Mouse (Mus musculus): ENCODE measurements around the gene Zranb3. TPM values are rescaled to one million over a fixed set of nuclear protein-coding genes. Genes with fewer than 3 reads are reported as not detected.

The Zranb3 gene
- polyA plus RNA-seq, 1 experiment from 2014 or later: 4.9 TPM

DNA sequence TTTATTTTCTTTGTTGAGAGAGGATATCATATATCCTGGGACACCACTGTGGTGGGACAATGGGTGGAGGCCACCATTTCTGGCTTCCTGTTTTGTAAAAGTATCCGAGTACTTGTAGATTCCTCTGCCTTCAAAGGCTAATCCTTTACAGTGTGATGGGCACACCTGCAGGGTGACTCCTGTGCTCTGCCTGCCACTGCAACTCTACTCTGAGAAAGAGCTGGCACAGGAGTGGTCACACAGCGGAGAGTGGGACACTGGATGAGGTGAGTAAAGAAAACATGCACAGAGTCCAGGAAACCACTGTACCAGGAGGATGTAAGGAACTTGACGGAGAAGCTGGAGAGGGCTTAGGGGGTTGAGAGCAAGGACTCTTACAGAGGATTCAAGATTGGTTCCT is 120.6 kb downstream of the Zranb3 start:
- no peaks in the 10 kb centered on the region for H3K9me3 ChIP-seq
- WGBS: 86% methylated on average over 3 of the region's 3 CpGs
- H3K27me3 ChIP-seq: no peaks in the 10 kb centered on the region
- no peaks in the 10 kb centered on the region for H3K4me1 ChIP-seq
- H3K4me2 ChIP-seq (replicated peaks): no peak overlapping the region
- H3K36me3 ChIP-seq: no peaks in the 10 kb centered on the region
- H3K27ac ChIP-seq (replicated peaks): no peak overlapping the region
- ATAC-seq (replicated peaks): no peak
- no peak overlapping the region for H3K4me3 ChIP-seq
- H3K9ac ChIP-seq (replicated peaks): no peak overlapping the region

DNA sequence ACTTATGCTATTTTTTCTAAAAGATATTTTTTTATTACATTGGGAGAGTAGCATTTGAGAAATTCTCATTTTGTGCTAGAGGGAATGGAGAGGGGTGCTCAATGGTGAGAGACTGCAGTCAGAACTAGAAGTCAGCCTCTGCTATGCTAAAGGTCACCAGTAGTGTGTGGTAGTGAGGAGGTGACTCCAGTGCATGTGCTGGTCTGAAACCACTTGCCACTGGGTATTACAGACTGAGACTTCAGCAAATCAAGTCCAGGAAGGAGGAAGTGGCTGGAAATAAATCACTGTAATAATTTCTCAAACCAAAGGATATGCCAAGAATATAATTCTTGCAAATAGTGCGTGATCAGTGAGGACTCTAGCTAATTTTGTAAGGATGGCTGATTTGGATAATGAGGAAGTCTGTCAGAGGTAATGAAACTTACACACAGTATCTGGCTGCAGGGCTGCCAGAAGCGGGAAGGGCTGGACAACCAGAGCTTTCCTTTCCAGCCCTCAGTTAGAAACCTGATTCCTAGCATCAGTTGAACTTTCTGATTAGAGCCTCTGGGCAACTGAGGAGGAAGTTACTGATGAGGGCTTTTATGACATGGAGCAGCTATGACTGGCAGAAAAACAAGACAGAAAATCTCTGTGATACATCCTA is 121.8 kb downstream of the Zranb3 start:
- WGBS: 70% methylated on average over 2 of the region's 2 CpGs

DNA sequence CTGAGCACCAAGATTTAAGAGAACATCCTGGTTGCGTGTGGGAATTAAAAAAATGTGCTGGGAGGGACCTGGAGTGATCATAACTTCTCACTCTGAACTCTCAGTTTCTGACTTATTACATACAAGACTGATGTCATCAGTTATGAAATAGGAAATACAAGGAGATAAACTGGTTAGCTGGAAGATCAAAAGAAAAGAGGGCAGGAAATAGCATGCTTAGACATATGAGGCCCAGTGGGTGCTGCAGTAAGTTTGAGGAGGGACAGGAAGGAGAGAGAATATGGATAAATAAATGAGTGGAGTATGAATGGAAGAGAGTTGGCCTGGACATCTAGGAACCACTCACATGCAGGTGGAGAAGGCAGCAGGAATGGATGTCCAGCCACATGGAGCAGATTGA is 124.7 kb downstream of the Zranb3 start:
- Histone ChIP-seq H3K36me3 (no peaks in the 10 kb centered on the region), H3K4me2 (replicated peaks) (no peak overlapping the region), H3K9me3 (no peaks in the 10 kb centered on the region), H3K9ac (replicated peaks) (no peak overlapping the region), H3K27me3 (no peaks in the 10 kb centered on the region), H3K27ac (replicated peaks) (no peak overlapping the region), H3K4me3 (no peak overlapping the region), H3K4me1 (no peaks in the 10 kb centered on the region)
- ATAC-seq (replicated peaks): no peak
- 93% methylated on average over 1 of the region's 1 CpGs for WGBS

More for the DNA sequence above, 121.8 kb downstream of the Zranb3 start:
- H3K9ac ChIP-seq (replicated peaks): no peak overlapping the region
- no peak overlapping the region for H3K27ac ChIP-seq (replicated peaks)
- H3K9me3 ChIP-seq: no peaks in the 10 kb centered on the region
- H3K27me3 ChIP-seq: no peaks in the 10 kb centered on the region
- no peaks in the 10 kb centered on the region for H3K4me1 ChIP-seq
- H3K36me3 ChIP-seq: no peaks in the 10 kb centered on the region
- ATAC-seq (replicated peaks): no peak
- no peak overlapping the region for H3K4me3 ChIP-seq
- H3K4me2 ChIP-seq (replicated peaks): no peak overlapping the region

DNA sequence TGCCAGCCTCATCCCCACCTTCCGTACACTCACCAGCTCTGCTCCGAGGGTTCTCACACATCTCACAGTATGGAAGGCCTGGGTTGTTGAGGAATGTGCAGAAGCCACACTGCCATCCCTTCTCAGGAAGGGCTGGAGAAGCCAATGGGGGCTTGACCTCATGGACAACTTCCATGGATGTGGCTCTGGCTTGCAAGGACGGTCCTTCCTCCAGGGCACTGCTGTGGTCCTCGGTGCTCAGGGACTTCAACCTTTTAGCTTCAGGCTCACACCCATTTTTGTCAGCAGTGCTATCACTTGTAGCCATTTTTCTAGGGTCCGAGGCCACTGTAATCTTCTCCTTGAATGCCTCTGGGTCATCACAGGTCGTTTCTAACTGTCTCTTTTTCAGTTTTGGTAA is 126.7 kb downstream of the Zranb3 start:
- no peak overlapping the region for H3K9ac ChIP-seq (replicated peaks)
- no peaks in the 10 kb centered on the region for H3K4me1 ChIP-seq
- H3K27ac ChIP-seq (replicated peaks): no peak overlapping the region
- H3K27me3 ChIP-seq: no peaks in the 10 kb centered on the region
- no peak overlapping the region for H3K4me3 ChIP-seq
- H3K9me3 ChIP-seq: no peaks in the 10 kb centered on the region
- 93% methylated on average over 6 of the region's 6 CpGs for WGBS
- H3K36me3 ChIP-seq: no peaks in the 10 kb centered on the region
- no peak overlapping the region for H3K4me2 ChIP-seq (replicated peaks)
- ATAC-seq (replicated peaks): no peak

DNA sequence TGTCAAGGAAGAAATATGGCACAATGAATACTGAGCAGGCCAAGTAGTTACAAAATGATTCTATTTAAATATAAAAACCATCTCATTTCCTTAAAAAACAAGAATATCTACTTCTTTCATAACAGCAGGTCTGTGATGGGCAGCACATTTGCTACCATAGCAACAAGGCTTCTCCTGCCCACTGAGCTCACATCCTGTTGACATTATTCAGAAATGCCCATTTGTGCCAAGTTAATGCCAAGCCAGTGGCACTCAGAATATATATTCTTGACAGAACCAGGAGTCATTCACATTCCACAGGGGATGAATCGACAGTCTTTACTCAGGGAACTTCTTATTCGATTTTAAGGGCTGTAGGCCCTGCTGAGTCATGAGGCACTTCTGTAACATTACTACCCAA is 127.2 kb downstream of the Zranb3 start:
- H3K4me1 ChIP-seq: no peaks in the 10 kb centered on the region
- H3K9me3 ChIP-seq: no peaks in the 10 kb centered on the region
- peak; percentile 53; the same call in 1 of the 2 replicates for ATAC-seq (replicated peaks)
- no peaks in the 10 kb centered on the region for H3K27me3 ChIP-seq
- H3K4me2 ChIP-seq (replicated peaks): no peak overlapping the region
- no peaks in the 10 kb centered on the region for H3K36me3 ChIP-seq
- 86% methylated on average over 2 of the region's 2 CpGs for WGBS
- no peak overlapping the region for H3K4me3 ChIP-seq
- H3K27ac ChIP-seq (replicated peaks): no peak overlapping the region
- no peak overlapping the region for H3K9ac ChIP-seq (replicated peaks)

DNA sequence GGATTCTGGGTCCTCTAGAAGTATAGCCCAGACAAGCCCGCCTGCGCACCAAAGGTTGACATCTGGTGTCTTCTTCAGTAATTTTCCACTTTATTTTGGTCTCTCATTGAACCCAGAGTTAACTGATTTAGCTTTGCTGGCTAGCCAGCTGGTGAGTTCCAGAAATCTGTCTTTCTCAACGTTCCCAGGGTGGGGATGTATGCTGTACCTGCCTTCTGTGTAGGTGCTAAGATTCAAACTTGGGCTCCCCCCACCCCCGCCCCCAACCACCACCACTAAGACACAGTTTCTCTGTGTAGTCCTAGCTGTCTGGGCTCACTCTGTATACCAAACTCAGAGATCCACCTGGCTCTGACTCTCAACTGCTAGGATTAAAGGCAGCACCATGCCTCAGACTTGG is 128.8 kb downstream of the Zranb3 start:
- Histone ChIP-seq H3K27me3 (no peaks in the 10 kb centered on the region), H3K9ac (replicated peaks) (no peak overlapping the region), H3K4me2 (replicated peaks) (no peak overlapping the region), H3K4me3 (no peak overlapping the region), H3K36me3 (no peaks in the 10 kb centered on the region), H3K27ac (replicated peaks) (no peak overlapping the region), H3K9me3 (no peaks in the 10 kb centered on the region), H3K4me1 (no peaks in the 10 kb centered on the region)
- no peak for ATAC-seq (replicated peaks)
- WGBS: 93% methylated on average over 4 of the region's 4 CpGs

DNA sequence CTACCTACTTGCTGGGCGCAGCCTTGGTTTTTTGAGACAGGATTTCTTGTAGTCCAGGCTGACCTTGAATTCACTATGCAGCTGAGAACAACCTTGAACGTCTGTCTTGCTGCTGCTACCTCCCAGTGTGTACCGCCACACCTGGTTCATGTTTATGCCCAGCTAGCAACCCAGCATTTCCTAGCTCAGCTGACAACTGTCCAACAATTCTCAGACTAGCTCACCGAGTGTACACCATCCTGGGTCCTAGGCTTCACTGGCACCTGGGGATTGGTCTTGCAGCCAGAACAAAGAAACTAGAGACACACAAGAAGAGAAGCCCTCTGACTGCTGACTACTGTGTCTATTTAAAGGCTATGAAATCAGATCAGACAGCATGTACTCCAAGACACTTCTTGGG is 132.0 kb downstream of the Zranb3 start:
- 93% methylated on average over 4 of the region's 4 CpGs for WGBS
- no peak for ATAC-seq (replicated peaks)

DNA sequence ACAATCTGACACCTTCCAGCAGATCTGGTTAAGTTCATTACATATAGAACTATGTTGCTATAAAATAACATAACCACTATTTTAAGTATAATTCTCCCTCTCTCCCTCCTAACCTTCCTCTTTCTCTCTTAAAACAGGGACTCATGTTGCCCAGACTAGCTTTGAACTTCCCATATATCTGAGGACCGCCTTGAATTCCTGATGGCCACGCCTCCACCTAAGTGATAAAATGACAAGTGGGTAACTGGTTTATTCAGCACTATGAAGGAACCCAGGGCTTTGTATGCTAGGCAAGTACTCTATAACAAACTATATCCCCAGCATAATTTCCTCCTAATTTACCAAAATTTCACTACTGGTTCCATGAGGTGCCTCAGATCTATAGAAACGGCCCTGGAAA is 139.5 kb downstream of the Zranb3 start:
- Histone ChIP-seq H3K4me3 (no peak overlapping the region), H3K27me3 (no peaks in the 10 kb centered on the region), H3K36me3 (no peaks in the 10 kb centered on the region), H3K9ac (replicated peaks) (no peak overlapping the region), H3K4me1 (peaks cover 14% of the 10 kb centered on the region; the same call in 1 of the 2 replicates), H3K9me3 (no peaks in the 10 kb centered on the region), H3K27ac (replicated peaks) (no peak overlapping the region), H3K4me2 (replicated peaks) (no peak overlapping the region)
- 92% methylated on average over 3 of the region's 3 CpGs for WGBS
- no peak for ATAC-seq (replicated peaks)

More for the DNA sequence above, 132.0 kb downstream of the Zranb3 start:
- Histone ChIP-seq H3K4me3 (no peak overlapping the region), H3K27me3 (no peaks in the 10 kb centered on the region), H3K36me3 (no peaks in the 10 kb centered on the region), H3K9me3 (no peaks in the 10 kb centered on the region), H3K4me2 (replicated peaks) (no peak overlapping the region), H3K9ac (replicated peaks) (no peak overlapping the region), H3K4me1 (no peaks in the 10 kb centered on the region), H3K27ac (replicated peaks) (no peak overlapping the region)

DNA sequence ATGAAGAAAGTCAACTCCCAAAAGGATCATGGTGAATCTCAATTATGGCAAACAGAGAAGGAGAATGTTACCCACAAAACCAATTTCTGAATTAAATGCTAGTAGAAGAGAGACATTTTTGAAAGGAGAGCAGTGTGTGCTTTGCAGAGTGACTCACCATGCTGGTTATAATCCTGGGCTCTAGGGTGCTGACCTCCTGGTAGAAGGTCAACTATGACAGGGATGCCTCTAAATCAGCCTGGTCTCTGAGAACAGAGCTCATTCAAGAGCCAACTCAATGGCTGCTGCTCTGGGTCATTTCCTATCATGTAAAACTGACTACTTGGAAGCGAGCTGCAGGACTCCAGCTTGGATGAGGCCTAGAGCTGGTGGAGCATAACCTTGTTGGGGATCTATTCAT is 141.7 kb downstream of the Zranb3 start:
- Histone ChIP-seq H3K4me3 (no peak overlapping the region), H3K4me2 (replicated peaks) (no peak overlapping the region), H3K9ac (replicated peaks) (no peak overlapping the region), H3K27me3 (no peaks in the 10 kb centered on the region), H3K9me3 (no peaks in the 10 kb centered on the region), H3K36me3 (no peaks in the 10 kb centered on the region), H3K27ac (replicated peaks) (no peak overlapping the region), H3K4me1 (peaks cover 14% of the 10 kb centered on the region; the same call in 1 of the 2 replicates)
- no peak for ATAC-seq (replicated peaks)
- 89% methylated on average over 1 of the region's 1 CpGs for WGBS

DNA sequence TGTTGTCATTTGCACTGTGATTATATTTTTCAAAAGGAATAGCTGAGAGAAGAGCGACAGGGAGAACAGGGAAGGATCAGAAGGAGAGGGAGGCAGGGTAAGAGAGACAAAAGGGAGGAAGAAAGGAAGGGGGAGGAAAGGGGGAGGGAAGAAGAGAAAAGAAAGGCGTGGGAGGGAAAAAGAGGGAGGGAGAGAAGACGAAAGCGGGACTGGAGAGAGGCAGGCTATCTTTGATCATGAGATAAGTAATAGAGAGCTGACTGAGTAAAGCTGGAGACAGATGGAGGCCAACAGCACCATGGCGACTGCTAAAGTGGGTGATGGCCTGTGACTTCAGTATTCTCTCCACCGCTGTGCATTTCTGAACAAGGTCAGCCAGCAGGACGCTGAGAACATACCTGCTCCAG is 143.5 kb downstream of the Zranb3 start:
- H3K4me3 ChIP-seq: no peak overlapping the region
- peak overlapping the region; percentile 75 for H3K27ac ChIP-seq (replicated peaks)
- no peaks in the 10 kb centered on the region for H3K36me3 ChIP-seq
- H3K4me1 ChIP-seq: peaks cover 14% of the 10 kb centered on the region
- H3K4me2 ChIP-seq (replicated peaks): no peak overlapping the region
- H3K27me3 ChIP-seq: no peaks in the 10 kb centered on the region
- 25% methylated on average over 7 of the region's 7 CpGs for whole genome bisulfite sequencing
- H3K9me3 ChIP-seq: no peaks in the 10 kb centered on the region
- no peak overlapping the region for H3K9ac ChIP-seq (replicated peaks)
- peak; percentile 72 for ATAC-seq (replicated peaks)

DNA sequence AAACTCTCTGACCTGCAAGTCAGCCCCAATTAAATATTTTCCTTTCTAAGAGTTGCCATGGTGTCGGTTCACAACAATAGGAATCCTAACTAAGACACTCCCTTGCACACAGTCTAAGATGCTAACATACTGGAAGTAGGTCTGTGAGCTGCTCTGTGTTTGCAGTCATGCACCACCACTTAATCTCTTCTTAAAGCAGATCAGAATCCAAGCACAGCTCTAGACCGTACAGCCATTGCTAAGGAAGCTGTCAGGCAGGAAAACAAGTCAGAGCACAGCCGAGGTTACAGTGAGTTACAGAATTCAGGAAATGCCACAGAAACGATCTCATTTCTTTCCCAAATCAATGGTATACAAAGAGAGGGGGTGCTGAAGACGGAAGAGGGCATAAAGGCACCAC is 144.0 kb downstream of the Zranb3 start:
- H3K9me3 ChIP-seq: no peaks in the 10 kb centered on the region
- H3K36me3 ChIP-seq: no peaks in the 10 kb centered on the region
- H3K4me2 ChIP-seq (replicated peaks): no peak overlapping the region
- peaks cover 14% of the 10 kb centered on the region for H3K4me1 ChIP-seq
- WGBS: 31% methylated on average over 5 of the region's 5 CpGs
- no peak overlapping the region for H3K4me3 ChIP-seq
- H3K27ac ChIP-seq (replicated peaks): peak overlapping the region; percentile 75
- no peak overlapping the region for H3K9ac ChIP-seq (replicated peaks)
- ATAC-seq (replicated peaks): peak; percentile 75
- no peaks in the 10 kb centered on the region for H3K27me3 ChIP-seq

DNA sequence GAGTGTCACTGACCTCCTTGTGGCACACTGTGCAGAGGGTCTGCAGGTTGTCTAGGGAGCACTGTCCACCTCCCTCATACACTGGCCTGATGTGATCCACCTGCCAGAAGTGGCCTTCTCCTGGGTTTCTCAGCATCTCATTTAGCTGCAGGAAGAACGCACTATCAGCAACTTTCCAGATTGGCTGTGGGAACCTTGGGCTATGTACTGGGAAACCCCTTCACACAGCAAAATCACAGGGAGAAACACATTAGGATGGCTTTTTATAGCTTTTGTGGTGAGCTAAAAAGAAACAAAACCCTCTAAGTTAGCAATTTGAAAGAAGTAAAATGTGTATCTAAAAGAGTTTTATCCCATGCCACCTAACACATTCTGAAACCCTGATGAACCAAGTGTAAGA is 146.3 kb downstream of the Zranb3 start:
- WGBS: 98% methylated on average over 1 of the region's 1 CpGs
- no peaks in the 10 kb centered on the region for H3K9me3 ChIP-seq
- no peaks in the 10 kb centered on the region for H3K36me3 ChIP-seq
- no peak overlapping the region for H3K9ac ChIP-seq (replicated peaks)
- H3K27ac ChIP-seq (replicated peaks): no peak overlapping the region
- no peak overlapping the region for H3K4me3 ChIP-seq
- no peak overlapping the region for H3K4me2 ChIP-seq (replicated peaks)
- H3K4me1 ChIP-seq: peaks cover 14% of the 10 kb centered on the region
- ATAC-seq (replicated peaks): no peak
- H3K27me3 ChIP-seq: no peaks in the 10 kb centered on the region

DNA sequence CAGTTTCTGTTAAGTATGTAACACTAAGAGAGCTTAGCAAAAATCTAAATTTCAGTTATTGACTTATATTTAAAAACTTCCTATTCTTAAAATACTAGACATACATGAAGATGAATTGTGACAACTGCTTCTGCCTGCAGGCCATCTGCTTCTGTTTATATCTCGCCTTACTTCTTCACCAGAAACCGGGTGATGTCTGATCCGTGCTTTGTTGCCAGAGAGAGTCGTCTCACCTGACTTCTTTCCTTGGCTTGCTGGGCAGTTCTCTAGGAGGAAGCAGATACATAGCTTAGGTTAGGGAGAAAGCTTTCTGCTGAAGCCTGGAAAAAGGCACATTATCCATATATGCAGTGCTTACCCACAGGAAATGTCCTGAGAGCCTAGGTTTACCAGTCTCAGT is 148.0 kb downstream of the Zranb3 start:
- 70% methylated on average over 4 of the region's 4 CpGs for WGBS
- H3K36me3 ChIP-seq: no peaks in the 10 kb centered on the region
- H3K27ac ChIP-seq (replicated peaks): 0 out of 2 replicates have a peak overlapping the region, but pooled peaks have one; percentile 43
- H3K4me2 ChIP-seq (replicated peaks): no peak overlapping the region
- H3K4me3 ChIP-seq: no peak overlapping the region
- H3K27me3 ChIP-seq: no peaks in the 10 kb centered on the region
- H3K9me3 ChIP-seq: no peaks in the 10 kb centered on the region
- no peak overlapping the region for H3K9ac ChIP-seq (replicated peaks)
- H3K4me1 ChIP-seq: peaks cover 13% of the 10 kb centered on the region
- no peak for ATAC-seq (replicated peaks)

All from forebrain, embryonic 15.5 days (tissue).